Mouse (Mus musculus): ENCODE results near the gene Aip. TPM values are rescaled to one million over a fixed set of nuclear protein-coding genes. Genes with fewer than 3 reads are reported as not detected.

Aip gene
- 74.9 and 79.2 TPM in 2 replicates for polyA plus RNA-seq (2016; fragmentation: Nextera tagmentation; extraction: Ambion mirVana)

DNA sequence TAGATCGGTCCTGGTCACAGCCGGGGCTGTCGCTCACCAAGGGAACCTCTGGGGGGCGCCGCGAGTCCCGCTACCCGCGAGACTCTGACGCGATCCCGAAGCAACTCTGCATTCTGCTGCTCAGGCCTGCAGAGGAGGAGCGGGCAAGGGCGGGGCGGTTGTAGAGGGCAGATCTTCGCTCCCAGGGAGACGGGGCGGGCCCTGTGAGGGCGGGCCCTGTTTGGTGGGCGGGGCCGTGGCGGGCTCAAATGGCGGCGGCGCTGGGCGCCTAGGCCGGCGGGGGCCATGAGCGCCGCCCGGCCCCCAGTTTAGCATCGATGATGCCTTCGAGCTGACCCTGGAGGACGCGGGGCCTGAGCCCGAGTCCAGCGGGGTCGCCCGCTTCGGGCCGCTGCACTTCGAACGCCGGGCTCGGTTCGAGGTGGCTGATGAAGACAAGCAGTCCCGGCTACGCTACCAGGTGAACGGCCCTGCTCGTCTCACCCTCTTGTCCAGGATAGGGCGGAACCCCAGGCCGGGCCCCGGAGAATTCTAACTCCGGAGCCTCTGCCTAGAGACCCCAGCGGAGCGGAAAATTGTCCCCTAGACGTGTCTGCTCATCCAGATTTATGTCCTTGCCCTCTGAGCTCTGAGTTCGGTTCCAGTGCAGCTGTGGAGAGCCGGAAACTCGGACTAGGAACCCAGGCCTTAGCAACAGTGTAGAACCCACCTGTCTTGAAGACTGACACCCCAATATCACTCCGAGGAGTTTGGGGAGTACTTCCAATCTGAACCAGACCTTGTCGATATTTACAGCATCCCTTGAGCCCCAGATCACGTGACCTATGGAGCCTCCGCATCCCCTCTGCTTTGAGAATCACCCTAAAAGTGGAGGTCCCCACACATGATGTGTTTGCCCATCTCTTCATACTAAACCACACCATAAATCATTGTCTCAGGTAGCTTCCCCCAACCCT lies at the start of gene Aip:
TSS of gene Aip (minus strand) at position 118 of the 956 bp plus-strand sequence.
- Histone ChIP-seq H3K4me3 (peak within 1 kb of the TSS; percentile 82), H3K9me3 (replicated peaks) (no peaks in the 10 kb centered on the region), H3K36me3 (peaks cover 38% of the 10 kb centered on the region), H3K27me3 (ENCODE audit: low read depth, poor library complexity, severe bottlenecking) (no peaks in the 10 kb centered on the region), H3K4me1 (peaks cover 32% of the 10 kb centered on the region), H3K27ac (peak within 1 kb of the TSS; percentile 92)
- peak; percentile 98 for DNase-seq (ENCODE audit: low spot score)
- 1% methylated on average over 64 of the region's 64 CpGs for WGBS

DNA sequence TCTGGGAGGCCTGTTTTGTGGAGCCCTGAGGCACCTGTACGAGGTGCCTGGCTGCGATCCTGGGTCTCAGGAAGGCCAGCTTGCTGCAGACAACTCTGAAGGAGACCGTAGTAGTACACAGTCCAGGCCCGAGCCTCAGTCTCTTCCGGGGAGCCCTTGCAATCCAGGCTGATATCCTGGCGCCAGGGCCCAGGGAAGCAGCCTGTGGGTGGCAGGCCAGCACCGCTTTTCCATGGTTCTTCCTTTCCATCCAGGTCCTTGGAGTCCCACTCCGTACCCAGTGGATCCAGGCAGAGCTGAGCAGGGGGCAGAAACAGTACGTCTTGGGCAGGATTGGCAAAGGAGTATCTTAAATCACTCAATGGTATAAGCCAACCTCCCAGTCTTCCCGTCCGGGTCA lies 47.3 kb upstream of the Aip start:
- H3K9me3 ChIP-seq (replicated peaks): no peaks in the 10 kb centered on the region
- DNase-seq (ENCODE audit: low spot score): no peak
- H3K27ac ChIP-seq: no peak overlapping the region
- H3K27me3 ChIP-seq (ENCODE audit: low read depth, poor library complexity, severe bottlenecking): peaks cover 15% of the 10 kb centered on the region
- H3K4me1 ChIP-seq: peaks cover 40% of the 10 kb centered on the region
- no peak overlapping the region for H3K4me3 ChIP-seq
- WGBS: 55% methylated on average over 11 of the region's 11 CpGs
- no peaks in the 10 kb centered on the region for H3K36me3 ChIP-seq

DNA sequence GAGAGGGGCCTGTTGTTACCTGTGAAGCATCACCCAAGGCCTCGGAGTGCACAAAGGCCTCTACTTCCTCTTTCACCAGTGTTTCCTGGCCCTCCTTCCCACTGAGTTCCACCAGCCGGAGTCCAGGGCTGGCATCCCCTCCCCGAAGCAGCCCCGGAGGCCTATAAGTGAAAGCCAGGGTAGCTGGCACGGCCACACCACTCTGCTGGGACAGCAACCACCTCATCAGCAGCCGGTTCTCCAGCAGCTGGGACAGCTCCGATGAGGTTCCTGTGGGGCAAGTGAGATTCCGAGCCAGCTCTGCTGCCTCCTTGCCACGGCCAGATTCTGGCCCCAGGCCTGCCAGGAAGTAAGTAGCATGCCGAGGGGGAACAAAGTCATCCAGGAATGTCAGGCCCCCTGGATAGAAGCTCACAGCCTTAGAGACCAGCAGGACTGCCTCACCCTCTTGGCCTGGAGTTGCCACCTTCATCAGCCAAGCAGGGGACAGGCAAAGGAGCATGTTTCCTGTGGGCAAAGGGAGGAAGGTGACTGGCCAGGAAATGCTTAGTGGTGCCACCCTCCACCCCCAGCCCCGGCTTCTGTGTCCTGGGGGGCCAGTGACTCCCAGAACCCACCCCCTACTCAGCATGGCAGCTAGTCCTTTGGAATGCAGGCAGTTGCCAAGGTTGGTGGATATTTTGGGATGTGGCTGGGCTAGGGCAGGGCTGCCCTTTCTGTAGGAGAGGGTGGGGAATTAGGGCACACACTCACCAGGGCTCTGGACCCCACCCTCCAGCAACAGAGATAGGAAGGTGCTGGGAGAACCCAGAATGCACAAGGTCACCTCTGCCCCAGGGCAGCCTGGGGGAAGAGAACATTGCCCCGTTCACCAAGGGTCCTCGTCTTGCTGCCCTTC lies 46.0 kb upstream of the Aip start:
- H3K27me3 ChIP-seq (ENCODE audit: low read depth, poor library complexity, severe bottlenecking): peaks cover 15% of the 10 kb centered on the region
- H3K36me3 ChIP-seq: no peaks in the 10 kb centered on the region
- no peak overlapping the region for H3K4me3 ChIP-seq
- no peaks in the 10 kb centered on the region for H3K9me3 ChIP-seq (replicated peaks)
- DNase-seq (ENCODE audit: low spot score): no peak
- WGBS: 63% methylated on average over 13 of the region's 13 CpGs
- H3K4me1 ChIP-seq: peaks cover 40% of the 10 kb centered on the region
- peak overlapping the region; percentile 14 for H3K27ac ChIP-seq

DNA sequence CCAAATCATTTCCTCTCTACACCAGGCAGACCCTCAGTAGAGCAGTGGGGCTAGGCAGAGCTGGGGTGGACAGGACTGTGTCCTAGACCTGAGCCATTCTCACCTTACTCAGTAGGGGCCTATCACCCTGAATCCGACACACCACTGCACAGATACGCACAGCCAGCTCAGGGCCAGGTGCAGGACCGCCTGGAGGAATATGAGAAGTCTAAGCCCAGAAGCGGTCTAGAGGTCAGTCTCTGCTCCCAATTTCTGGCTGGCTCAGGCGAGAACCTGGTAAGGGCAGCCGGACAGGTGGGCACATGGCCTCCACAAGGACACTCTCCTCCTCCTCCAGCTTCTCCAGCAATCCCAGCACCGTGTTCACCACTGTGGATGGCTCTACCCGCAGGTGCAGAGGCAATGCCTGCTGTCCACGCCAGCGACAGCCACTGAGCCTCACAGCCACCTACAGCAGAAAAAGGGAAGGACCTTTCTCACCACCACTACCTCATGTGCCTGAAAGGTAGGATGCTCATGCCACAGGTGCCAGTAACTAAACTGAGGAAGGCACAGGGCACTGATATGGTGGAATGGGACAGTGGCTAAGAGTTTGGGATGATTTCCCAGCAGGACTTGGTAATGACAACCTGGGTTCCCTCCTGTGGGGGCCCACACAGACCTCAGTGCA lies 45.2 kb upstream of the Aip start:
- WGBS: 88% methylated on average over 10 of the region's 10 CpGs
- H3K9me3 ChIP-seq (replicated peaks): no peaks in the 10 kb centered on the region
- H3K36me3 ChIP-seq: no peaks in the 10 kb centered on the region
- no peak for DNase-seq (ENCODE audit: low spot score)
- H3K4me1 ChIP-seq: peaks cover 40% of the 10 kb centered on the region
- H3K4me3 ChIP-seq: no peak overlapping the region
- peak overlapping the region; percentile 14 for H3K27ac ChIP-seq
- H3K27me3 ChIP-seq (ENCODE audit: low read depth, poor library complexity, severe bottlenecking): peaks cover 7% of the 10 kb centered on the region

DNA sequence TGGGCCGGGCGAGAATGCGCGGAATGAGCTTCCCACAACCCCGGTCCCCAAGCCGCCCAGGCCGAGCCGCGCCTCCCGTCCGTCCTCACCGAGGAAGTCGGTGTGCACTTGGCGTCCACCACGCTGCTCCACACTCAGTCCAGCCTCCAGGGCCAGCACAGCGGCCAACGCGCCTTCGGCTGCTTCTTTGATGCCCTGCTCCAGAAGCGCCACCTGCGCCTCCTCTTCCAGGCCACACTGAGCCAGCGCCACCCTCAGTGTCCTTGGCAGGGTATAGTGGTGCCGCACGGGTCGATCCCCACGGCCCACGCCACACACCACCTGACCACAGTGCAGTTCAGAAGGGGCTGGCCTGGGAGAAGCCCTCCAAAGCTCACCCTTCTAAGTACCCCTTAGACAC lies 44.2 kb upstream of the Aip start:
- Histone ChIP-seq H3K27me3 (ENCODE audit: low read depth, poor library complexity, severe bottlenecking) (peaks cover 6% of the 10 kb centered on the region; the same call in 1 of the 2 replicates), H3K36me3 (no peaks in the 10 kb centered on the region), H3K27ac (peak overlapping the region; percentile 89), H3K9me3 (replicated peaks) (no peaks in the 10 kb centered on the region), H3K4me1 (peaks cover 39% of the 10 kb centered on the region), H3K4me3 (peak overlapping the region; percentile 55)
- WGBS: 6% methylated on average over 27 of the region's 27 CpGs
- DNase-seq (ENCODE audit: low spot score): no peak

DNA sequence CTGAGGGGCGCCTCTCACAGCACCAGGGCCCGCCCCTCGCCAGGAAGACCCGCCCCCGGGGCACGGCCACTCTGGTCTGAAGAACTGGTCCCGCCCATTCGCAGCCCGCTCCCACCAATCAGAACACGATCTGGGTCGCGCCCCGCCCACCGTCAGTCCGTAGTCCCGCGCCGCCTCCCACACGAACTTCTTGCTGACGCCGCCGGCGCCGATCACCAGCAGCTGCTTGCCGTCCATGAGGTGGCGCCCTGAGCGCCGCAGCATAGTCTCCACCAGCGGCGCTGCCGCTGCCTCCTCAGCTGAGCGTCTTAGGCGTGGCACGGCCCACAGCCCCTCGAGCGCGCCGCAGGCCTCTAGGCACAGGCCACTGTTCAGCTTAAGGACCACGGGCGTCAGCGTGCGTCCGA lies 43.7 kb upstream of the Aip start:
- peak overlapping the region; percentile 89 for H3K27ac ChIP-seq
- H3K9me3 ChIP-seq (replicated peaks): no peaks in the 10 kb centered on the region
- under 1% methylated on average over 43 of the region's 43 CpGs for WGBS

DNA sequence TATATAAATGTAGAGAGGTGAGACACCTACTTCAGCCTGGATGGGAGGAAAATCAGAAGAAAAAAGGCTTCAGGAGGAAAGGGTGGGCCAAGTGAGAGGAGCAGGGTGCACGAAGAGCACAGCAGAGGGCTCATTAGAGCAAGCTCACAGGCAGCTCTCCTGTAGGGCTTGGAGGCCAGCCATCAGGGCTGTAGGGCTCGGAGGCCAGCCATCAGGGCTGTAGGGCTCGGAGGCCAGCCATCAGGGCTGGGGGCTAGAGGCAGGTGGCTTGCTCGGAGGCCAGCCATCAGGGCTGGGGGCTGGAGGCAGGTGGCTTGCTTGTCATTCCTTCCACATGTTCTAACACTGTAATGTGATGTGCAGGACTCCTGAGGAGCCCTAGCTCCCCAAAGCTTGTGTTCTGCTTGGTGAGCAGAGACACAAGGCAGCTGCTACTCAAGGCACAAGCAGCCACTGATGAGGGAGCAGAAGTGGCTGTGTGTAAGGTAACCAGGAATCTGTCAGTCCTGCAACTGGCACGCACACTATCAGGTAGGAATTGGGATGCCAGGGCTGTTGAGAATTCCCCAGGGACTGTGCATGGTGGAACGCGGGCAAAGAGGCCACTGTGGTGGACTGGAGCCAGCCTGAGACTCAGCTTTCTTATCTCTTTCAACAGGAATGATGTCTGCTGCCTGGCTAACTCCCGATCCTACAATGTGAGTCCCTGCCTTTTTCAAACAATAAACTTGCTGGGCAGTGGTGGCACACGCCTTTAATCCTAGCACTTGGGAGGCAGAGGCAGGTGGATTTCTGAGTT lies 41.2 kb upstream of the Aip start:
- peaks cover 6% of the 10 kb centered on the region; the same call in 1 of the 2 replicates for H3K27me3 ChIP-seq (ENCODE audit: low read depth, poor library complexity, severe bottlenecking)
- peaks cover 48% of the 10 kb centered on the region for H3K4me1 ChIP-seq
- H3K4me3 ChIP-seq: no peak overlapping the region
- DNase-seq (ENCODE audit: low spot score): no peak
- no peaks in the 10 kb centered on the region for H3K9me3 ChIP-seq (replicated peaks)
- 0 out of 2 replicates have a peak overlapping the region, but pooled peaks have one; percentile 4 for H3K27ac ChIP-seq
- WGBS: 83% methylated on average over 9 of the region's 9 CpGs
- H3K36me3 ChIP-seq: 0 out of 2 replicates have a peak, but pooled peaks cover under 1% of the 10 kb centered on the region

More for the DNA sequence above, 43.7 kb upstream of the Aip start:
- no peaks in the 10 kb centered on the region for H3K36me3 ChIP-seq
- peaks cover 6% of the 10 kb centered on the region; the same call in 1 of the 2 replicates for H3K27me3 ChIP-seq (ENCODE audit: low read depth, poor library complexity, severe bottlenecking)
- H3K4me1 ChIP-seq: peaks cover 39% of the 10 kb centered on the region
- peak; percentile 100 for DNase-seq (ENCODE audit: low spot score)
- H3K4me3 ChIP-seq: peak overlapping the region; percentile 55

DNA sequence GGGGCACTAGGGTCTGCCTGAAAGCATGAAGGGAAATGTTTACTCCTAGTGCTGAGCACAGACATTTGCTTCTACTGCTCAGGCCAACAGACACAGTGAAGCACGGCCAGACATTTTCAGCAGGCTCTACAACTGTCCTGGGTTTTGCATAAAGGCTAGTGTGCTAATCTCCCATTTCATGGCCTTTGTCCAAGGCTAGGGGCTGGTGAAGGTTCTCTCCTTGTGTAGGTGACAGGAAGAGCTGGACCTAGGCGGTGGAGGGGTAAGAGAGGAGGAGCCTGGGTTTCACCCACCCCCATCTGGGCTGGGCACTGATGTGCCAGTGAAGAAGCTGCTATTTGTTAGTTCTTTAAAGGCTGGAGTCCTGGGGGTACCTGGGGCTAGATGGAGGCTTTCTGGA lies 39.1 kb upstream of the Aip start:
- no peaks in the 10 kb centered on the region for H3K9me3 ChIP-seq (replicated peaks)
- H3K4me1 ChIP-seq: peaks cover 27% of the 10 kb centered on the region
- 81% methylated on average over 2 of the region's 2 CpGs for WGBS
- H3K27me3 ChIP-seq (ENCODE audit: low read depth, poor library complexity, severe bottlenecking): no peaks in the 10 kb centered on the region
- no peak for DNase-seq (ENCODE audit: low spot score)
- H3K4me3 ChIP-seq: no peak overlapping the region
- peak overlapping the region; percentile 56; the same call in 1 of the 2 replicates for H3K27ac ChIP-seq
- peaks cover 19% of the 10 kb centered on the region for H3K36me3 ChIP-seq

DNA sequence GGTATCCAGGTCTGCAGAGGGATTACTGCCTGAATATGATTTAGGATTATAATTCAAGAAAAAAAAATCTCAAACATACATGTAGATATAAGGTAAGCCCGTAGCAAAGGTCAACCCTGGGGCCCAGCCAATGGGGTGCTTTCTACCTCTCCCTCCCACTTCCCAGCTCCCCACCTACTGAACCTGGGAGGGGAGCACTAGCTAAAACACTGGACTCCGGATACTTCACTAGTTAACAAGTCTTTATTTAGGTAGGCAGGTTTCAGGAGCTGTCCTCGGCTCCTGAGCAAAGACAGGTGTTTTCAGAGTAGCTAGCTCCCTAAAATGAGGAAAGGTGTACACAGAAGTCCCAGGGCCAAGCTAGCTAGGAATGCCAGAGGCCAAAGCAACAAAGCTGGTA lies 38.4 kb upstream of the Aip start:
- H3K27ac ChIP-seq: peak overlapping the region; percentile 88; the same call in 1 of the 2 replicates
- peaks cover 26% of the 10 kb centered on the region for H3K36me3 ChIP-seq
- peaks cover 24% of the 10 kb centered on the region for H3K4me1 ChIP-seq
- no peaks in the 10 kb centered on the region for H3K27me3 ChIP-seq (ENCODE audit: low read depth, poor library complexity, severe bottlenecking)
- no peaks in the 10 kb centered on the region for H3K9me3 ChIP-seq (replicated peaks)
- no peak overlapping the region; the same call in 1 of the 2 replicates for H3K4me3 ChIP-seq
- DNase-seq (ENCODE audit: low spot score): no peak
- WGBS: 76% methylated on average over 3 of the region's 3 CpGs

DNA sequence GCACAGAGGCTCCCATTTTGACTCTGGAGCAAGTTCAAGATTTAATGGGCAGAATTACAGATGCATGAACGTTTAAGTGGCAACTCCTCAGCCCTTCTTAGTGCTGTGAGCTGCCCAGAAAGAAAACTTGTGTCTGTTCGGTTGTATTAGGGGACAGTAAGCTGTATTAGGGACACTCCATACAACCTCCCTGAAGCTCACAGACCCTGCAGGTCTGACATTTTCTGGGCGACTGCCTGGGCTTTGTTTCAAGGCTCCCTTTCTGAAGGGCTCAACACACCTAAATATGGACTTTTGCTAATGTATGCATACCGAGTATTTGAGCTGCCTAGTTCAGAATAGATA lies 37.9 kb upstream of the Aip start:
- Histone ChIP-seq H3K27me3 (ENCODE audit: low read depth, poor library complexity, severe bottlenecking) (no peaks in the 10 kb centered on the region), H3K4me1 (peaks cover 24% of the 10 kb centered on the region), H3K27ac (peak overlapping the region; percentile 88), H3K4me3 (peak overlapping the region; percentile 88), H3K36me3 (peaks cover 31% of the 10 kb centered on the region), H3K9me3 (replicated peaks) (no peaks in the 10 kb centered on the region)
- WGBS: 40% methylated on average over 4 of the region's 4 CpGs
- no peak for DNase-seq (ENCODE audit: low spot score)

DNA sequence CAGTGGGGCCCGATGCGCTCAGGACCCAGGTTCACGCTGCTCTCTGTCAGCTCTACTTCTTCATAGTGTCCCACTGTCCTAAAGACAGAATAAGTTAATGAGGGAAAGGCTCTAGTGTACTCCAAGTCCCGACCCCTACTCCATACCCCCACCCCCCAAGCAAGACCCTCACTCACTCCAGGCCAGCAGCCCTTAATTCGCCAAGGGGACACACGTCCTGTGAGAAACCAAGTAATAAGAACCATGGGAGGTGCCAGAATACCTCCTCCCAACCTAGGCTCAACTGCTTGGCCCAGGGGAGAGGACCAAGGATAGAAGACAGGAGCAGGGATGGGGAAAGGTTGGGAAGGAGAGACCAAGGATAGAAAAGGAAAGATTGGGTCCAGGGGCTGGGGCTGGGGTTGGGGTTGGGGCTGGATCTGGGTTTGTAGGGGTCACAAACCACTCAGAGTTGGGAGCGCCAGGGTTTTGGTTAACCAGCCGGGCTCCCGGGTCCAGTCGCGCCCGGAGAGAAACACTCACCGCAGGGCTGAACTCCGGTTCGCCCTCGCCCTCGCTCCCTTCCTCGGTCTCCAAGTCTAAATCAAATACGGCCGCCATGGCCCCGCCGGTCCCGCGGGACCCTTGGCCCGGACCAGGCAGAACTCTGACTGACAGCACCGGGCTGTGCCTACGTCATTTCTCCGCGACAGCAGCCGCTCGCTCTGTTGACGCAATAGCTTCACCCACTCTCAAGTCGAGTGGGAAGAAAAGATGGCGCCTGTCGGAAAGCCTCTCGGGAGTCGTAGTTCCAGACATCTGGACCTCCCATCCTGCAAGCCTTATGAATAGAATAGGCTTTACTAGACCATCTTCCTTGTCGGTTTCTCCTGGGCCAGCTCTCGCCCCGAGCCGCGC lies 37.2 kb upstream of the Aip start, which contains the start of gene Rps6kb2:
TSS of gene Rps6kb2 (minus strand) at position 709 of the 897 bp plus-strand sequence.
- Histone ChIP-seq H3K36me3 (peaks cover 38% of the 10 kb centered on the region), H3K4me3 (peak within 1 kb of the TSS; percentile 88), H3K27me3 (ENCODE audit: low read depth, poor library complexity, severe bottlenecking) (no peaks in the 10 kb centered on the region), H3K27ac (peak within 1 kb of the TSS; percentile 88), H3K4me1 (peaks cover 24% of the 10 kb centered on the region), H3K9me3 (replicated peaks) (no peaks in the 10 kb centered on the region)
- WGBS: 7% methylated on average over 42 of the region's 42 CpGs
- DNase-seq (ENCODE audit: low spot score): peak; percentile 96

Data from limb, embryonic 10.5 days (tissue).